ENCODE assay signal across 1 mouse cellular context in the genomic region with DNA sequence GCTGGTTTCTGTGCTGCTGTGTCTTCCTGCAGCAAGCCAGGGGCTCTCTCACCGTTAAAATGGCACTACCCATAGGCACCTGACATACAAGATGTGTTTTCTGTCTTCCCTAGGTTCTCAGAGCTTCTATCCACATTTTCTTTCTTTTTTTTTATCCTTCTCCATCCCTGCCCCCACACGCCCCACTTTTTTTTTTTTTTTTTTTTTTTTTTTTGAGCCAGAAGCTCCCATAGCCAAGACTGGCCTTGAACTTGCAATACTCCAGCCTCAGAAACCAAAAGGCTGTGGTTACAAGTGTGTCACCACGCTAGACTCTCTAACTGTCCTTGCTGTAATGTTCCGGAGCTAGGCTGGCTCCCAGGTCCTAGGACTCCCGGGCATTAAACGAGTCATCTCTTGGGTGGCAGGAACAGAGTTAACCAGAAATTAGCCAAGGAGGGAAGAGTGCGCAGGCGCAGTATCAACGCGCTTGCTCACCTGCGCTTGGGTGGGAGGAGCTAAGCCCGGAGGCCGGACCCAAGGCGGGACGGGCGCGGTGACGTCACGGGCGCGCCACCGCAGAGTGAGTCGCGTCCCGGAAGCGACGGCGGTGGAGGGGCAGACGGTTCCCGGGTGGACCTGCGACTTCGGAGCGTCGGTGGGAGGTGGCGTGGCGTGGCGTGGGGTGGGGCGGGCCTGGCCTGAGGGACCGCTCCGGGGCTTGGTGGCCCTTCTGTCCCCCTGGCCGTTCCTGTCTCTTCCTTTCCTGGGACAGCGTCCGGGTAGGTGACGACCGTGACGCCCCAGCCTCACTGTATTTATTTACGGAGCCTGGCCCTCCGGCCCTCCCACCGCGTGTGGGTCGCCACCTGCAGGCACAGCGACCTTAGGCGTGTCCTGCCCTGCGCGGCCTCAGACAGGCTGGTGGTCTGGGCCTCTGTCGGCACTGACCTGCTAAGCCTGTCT.
TF ChIP-seq lines count a peak whose summit lies in the region.

No protein-coding gene starts in this region.

TF ChIP-seq in ES-E14, 5 proteins besides CTCF, POLR2A, EP300 and RAD21 (continued from another document):
- TF ChIP-seq HCFC1 (IDR thresholded peaks at IDR 0.05; ENCODE audit: borderline replicate concordance, insufficient read depth, low read length) (peak; percentile 71), ZNF384 (IDR thresholded peaks at IDR 0.05; ENCODE audit: low read depth, low read length) (peak; percentile 64; the same call in 1 of the 2 replicates)
